Mouse (Mus musculus) left cerebral cortex, adult 9 months (tissue): Measurements from ENCODE around the gene Qpctl.

ENCODE experiments used
- DNase-seq, 2 experiments: peaks; one replicate each; pipeline ENCODE4 v3.0.0; 2022; ENCODE audit warnings: low spot score in 2 of 2

Qpctl gene

DNA sequence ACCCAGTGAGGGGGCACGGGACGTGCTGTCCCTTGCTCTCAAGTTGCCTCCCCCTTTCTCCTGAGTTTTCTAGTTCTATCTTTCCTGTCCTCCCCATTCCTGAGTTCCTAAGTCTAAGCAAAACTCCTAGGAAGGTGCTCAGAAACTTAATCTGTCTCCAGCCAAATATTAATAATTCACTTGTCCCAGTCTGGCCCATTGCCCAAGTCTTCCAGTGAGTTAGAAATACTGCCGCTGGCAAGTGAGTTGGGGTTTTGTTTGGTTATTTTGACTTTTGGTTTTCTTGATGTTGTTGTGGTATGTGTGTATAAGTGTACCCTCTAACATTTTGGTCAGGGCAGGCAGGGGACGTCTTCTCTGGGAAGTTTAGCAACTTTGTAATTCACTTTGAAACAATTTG lies 27.4 kb downstream of the Qpctl start:
- DNase-seq = no peak

DNA sequence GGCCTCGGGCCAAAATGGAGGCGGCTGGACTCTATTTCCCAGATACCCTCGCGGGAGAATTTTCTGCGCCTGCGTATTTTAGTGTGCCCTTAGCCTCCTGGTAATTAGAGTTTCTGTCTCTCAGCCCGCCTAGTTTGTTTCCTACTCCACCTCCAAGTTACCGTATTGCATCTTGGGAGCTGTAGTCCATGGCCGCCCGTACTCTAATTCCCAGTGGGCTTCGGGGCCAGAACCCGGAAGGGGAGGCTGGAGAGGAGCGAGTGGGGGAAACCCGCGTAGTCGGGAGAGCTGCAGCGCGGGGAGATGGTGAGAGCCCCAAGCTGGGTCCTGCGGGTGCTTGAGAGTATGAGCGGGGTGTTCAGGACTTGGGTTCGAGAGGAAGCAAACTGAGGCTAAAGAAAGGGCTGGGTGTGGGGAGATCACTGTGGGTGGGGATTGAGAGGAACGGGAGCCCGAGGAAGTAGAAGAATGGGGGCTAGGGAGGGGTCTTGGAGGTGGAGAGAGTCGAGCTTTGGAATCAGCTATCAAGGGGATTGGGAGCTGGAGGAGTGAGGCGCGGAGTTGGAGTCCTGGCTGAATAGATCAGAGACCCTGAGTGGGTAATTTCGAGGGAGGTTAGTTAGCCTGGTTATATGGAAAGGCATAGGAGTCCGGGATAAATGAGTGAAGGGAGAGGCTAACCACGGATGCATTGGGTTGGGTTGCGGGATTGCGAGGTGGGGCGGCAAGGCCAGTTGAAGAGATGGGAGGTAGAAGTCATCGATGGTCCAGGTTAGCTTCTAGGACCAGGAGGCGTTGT lies 29.3 kb downstream of the Qpctl start, which contains the start of gene Fbxo46:
Fbxo46 (plus strand) TSS at position 229 of the 799 bp plus-strand sequence.
- DNase-seq = peak; percentile 93 to 96

DNA sequence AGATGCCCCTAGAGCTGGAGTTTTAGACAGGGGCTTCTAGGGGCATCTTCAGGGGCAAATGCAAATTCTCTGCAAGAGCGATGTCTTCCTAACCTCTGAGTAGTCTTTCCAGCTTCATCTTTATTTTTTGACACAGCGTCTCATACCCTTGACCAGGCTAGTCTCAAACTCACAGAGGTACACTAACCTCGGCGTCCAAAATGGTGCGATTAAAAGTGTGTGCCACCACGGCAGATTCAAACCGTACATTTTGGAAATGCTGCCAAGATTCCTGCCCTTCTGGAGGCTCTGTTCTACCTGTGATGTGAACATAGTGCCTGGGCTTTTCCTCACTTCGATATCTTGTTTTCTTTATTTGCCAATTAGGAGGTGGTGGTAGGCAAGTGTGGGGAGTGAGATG lies 30.0 kb downstream of the Qpctl start:
- no peak for DNase-seq

DNA sequence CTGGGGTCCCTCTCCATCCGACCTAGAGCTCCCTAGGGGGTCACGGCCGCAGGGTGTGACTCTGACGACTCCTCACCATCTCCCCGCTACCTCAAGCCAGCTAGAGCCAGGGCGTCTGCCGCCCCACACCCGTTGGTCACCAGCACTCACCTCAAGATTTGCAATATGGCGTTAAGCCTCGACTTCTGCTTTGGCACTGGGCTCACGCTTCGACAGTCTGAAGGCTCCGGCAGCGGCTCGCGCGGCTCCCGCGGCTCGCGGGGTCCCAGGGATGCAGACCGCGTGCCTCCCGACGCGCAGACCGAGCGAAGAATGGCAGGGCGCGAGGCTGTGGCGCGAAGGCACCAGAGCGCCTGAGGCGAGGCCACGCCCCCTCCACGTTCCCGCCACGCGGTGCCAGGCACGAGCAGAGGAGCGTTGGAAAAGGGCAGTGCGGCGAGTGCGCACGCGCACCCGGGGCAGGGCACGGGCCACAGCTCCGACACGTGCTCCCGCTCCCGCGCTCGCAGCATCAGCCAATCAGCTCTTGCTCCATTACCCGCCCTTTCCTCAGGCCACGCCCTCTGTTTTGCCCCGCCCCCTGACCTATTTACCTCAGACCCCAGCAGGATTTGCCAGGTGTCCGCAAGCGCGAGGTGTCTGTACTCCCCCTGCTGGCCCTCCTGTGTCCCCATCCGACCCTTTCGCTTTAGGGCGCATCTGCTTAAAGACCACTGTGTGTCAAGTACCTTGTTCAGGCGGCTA lies 30.9 kb downstream of the Qpctl start, which contains the start of gene Gm4969:
Gm4969 (minus strand) TSS at position 341 of the 744 bp plus-strand sequence.
- DNase-seq = peak in 1 of 2 experiments; percentile 36

DNA sequence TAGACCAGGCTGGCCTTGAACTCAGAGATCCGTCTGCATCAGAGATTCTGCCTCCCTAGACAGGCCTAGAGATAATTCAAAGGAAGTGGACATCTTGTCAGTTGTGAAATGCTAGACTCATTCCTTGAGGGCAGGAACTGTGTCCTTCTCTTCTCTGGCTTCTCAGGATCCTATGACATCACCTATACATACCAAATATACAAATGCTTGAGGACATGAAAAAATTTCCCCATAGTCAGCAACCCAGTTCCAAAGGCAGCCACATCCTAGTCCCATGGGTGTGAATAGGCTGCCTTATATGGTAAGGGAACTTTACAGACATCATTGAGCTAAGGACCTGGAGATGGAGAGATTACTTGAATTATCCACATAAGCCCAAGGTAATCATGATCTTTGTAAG lies 39.5 kb downstream of the Qpctl start:
- DNase-seq = no peak

DNA sequence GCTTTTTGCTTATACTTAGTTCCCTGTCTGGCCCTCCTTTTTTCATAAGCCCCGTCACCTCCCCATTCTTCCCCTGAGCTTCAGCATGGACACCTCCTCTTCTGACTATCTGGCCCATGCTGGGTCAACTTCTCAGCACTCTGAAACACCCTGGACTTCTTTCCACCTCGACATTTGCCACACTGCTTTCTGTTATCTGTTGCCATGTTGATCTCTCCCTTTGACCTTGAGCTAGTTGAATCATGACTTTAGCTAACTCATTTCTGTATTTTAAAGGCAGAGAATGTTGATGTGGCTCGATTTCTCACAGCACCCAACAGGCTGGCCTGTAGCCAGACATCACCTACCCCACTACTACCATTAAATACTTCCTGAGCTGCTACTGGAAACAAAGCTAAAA lies 41.7 kb downstream of the Qpctl start:
- DNase-seq = no peak

DNA sequence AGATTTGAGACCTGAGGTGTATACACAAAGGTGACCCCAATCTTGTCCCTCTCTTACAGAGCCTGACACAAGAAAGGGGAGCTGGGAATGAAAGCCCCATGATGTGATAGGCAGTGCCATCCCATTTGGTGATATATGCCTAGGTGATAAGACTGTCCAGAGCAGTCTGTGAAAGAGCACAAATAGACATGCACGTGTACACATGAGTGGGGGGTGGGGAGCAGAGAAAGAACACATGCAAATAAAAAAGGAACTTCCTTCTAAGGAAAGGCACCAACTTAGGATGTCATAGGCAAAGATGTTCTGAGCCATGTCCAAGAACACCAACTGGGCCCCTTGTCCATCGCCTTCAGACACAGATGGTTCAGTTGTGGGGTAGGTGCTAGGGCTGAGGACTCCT lies 44.6 kb downstream of the Qpctl start:
- no peak for DNase-seq

DNA sequence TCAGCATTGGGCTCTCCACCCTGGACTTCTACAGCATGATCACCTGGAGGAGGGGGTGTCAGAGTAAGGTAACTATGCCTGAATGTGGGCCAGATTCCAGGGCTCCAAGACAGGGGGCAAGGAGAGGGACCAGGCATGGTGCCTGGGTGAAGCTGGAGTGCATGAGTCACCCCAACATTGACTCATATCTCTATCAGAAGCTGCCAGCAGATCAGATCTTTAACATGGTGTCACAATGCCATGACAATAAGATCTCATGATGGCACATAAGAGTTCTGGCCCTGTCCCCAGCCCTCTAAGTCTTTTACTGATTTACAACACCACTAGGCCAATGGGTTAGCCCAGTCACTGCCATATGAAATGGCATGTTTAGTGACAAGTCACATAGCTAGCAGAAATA lies 45.4 kb downstream of the Qpctl start:
- DNase-seq = no peak

DNA sequence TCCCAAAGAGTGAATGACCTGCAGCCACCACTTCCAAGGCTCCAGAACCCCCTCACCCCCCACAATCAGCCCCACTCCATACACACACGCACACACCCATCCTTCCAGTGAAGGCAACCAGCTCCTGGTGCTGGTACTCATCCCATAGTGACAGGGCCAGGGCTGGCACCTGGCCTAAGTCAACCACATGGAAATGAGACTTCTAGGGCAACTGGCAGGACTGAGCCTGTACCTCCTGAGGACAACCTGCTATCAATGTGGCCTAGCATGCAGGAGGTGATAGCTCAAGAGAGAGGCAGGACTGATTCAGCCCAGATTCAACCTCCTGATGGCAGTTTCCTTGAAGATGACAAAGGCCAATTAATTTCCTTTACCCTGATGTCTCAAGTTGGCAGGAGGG lies 48.8 kb downstream of the Qpctl start:
- no peak for DNase-seq

DNA sequence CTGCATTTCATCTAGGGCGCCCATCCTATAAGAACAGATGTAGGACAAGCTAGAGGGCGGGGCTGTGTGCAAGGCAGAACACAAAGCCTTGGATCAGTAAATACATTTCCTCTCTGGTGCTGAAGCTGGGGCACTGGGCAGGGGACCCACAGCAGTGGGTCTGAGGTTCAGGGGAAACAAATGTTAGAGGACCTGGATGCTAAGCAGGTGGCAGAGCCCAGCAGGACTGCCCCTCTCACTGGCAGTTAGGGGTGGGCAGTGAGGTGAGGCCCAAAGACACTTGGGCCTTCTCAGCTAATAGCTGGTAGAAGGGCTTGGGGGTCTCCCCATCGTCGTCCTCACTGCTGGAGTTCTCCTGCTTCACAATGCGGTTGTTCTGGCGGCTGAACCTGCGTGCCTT lies 50.3 kb downstream of the Qpctl start:
- DNase-seq = no peak

DNA sequence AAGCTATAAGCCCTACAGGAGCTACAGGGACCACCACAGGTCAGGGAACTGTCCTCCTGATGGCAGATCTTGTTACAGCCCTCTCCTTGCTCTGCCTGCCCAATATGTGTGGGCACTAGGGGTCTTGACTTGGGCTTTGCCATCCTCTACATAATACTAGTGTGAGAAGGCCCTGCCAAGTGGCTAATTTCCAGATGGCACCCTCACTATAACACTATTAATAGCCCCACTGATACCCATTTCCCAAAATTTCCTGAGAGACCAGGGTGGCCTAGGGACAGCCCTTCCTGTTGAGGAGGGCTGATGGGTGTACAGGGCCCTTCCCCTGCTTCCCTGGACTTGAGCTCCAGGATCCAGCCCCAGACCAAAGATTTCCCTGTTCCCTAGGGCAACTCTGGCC lies 51.2 kb downstream of the Qpctl start:
- DNase-seq = no peak

DNA sequence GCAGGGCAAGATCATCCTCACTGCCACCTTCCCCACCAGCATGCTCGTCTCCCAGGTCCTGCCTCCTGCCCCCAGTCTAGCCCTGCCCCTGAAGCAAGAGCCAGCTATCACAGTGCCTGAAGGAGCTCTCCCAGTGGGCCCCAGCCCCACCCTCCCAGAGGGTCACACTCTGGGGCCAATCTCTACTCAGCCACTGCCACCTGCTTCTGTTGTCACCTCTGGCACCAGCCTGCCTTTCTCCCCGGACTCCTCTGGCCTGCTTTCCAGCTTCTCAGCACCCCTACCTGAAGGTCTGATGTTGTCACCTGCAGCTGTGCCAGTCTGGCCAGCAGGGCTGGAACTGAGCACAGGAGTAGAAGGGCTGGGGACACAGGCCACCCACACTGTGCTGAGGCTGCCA lies 51.9 kb downstream of the Qpctl start:
- no peak for DNase-seq

DNA sequence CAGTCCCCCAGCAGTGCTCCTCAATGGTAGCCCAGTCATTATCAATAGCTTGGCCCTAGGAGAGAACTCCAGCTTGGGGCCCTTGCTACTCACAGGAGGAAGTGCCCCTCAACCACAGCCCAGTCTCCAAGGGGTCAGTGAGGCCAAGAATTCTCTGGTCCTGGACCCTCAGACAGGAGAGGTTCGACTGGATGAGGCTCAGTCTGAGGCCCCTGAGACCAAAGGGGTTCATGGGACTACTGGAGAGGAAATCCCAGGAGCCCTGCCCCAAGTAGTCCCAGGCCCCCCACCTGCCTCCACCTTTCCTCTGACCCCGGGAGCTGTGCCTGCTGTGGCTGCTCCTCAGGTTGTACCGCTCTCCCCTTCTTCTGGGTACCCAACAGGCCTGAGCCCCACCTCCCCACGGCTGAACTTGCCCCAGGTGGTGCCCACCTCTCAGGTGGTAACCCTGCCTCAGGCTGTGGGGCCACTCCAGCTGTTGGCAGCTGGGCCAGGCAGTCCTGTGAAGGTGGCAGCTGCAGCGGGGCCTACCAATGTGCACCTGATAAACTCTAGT lies 52.6 kb downstream of the Qpctl start:
- no peak for DNase-seq

DNA sequence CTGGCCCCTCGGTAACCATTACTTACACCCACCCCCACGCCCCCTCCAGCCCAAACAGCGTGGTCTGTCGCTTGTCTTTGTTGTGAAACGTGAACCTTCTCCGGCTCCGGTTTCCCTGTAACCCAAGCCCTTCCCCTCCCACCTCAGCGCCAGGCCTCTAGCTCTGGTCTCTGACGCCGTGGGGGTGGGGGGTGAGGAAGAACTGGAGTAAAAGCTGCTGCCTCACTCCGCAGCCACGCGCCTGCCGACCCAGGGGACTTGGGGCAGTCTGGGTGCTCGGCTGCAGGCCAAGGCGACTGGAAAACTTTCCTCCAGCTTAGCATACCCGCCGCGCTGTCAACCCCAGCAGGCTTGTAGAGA lies 53.4 kb downstream of the Qpctl start:
- DNase-seq = no peak

DNA sequence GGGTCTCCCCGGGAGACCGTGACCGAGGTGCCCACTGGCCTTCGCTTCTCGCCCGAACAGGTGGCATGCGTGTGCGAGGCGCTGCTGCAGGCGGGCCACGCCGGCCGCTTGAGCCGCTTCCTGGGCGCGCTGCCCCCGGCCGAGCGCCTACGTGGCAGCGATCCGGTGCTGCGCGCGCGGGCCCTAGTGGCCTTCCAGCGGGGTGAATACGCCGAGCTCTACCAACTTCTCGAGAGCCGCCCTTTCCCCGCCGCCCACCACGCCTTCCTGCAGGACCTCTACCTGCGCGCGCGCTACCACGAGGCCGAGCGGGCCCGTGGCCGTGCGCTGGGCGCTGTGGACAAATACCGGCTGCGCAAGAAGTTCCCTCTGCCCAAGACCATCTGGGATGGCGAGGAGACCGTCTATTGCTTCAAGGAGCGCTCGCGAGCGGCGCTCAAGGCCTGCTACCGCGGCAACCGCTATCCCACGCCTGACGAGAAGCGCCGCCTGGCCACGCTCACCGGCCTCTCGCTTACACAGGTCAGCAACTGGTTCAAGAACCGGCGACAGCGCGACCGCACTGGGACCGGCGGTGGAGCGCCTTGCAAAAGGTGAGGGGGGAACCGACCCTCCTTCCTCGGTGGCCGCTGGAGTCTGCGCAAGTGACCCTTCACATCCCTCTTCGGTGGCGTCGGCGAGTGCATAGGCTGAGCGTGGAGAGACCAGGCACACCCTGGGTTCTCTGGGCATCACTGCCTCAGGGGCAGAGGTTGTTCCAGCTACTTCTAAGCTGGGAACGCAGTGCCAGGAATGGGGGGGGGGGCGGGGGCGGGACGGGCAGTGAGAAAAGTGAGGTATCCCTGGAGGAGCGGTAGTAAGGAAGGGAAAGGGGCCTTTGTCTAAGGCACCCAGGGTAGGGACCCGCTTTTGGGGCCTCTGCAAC lies 54.0 kb downstream of the Qpctl start:
- DNase-seq = no peak

DNA sequence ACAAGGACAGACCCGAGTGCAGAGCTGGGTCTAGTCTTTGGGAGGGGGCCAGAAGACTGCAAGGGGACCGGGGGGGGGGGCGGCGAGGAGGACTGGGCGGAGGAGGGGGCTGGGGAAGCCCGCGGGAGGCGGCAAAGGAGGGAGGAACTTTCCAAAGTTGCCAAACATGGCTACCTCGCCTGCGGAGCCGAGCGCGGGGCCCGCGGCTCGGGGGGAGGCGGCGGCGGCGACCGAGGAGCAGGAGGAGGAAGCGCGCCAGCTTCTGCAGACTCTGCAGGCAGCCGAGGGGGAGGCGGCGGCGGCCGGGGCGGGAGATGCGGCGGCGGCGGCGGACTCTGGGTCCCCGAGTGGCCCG lies 54.6 kb downstream of the Qpctl start, which contains the start of gene Six5:
Six5 (plus strand) TSS at position 124 of the 355 bp plus-strand sequence.
- DNase-seq = no peak

DNA sequence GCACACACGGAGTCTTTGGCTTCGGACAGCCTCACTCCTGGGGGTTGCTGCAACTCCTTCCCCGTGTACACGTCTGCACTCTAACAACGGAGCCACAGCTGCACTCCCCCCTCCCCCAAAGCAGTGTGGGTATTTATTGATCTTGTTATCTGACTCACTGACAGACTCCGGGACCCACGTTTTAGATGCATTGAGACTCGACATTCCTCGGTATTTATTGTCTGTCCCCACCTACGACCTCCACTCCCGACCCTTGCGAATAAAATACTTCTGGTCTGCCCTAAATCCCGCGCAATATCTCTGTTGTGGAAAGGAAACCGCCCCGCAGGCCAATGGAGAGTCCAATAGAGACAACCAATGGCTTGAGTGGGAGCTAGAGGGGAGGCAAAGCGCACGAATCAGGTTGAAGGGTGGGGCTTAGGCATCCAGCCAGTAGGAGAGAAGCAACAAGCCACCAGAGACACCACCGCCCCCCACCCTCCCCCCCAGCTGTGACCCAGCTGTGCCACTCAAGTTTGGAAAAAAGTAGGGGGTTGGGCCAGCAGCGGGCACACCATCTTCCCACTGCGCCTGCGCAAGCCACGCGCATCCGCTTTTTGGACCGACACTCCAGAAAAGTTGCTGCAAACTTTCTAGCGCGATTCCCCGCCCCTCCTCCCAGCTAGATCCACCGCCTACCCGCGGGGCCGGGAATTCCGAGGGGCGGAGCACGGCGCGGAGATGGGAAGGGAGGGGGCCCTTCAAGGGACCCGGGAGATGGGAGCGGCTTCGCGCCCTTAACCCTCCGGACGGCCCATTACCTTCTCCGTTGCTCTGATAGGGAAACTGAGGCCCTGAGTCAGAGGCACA lies 55.3 kb downstream of the Qpctl start:
- peak; percentile 59 to 76 for DNase-seq

DNA sequence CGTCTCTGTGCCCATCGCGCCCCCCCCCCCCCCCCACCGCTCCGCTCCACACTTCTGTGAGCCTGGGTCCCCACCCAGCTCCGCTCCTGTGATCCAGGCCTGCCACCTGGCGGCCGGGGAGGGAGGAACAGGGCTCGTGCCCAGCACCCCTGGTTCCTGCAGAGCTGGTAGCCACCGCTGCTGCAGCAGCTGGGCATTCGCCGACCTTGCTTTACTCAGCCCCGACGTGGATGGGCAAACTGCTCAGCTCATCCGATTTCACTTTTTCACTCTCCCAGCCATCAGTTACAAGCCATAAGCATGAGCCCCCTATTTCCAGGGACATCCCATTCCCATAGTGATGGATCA lies 55.9 kb downstream of the Qpctl start:
- DNase-seq = peak in 1 of 2 experiments; percentile 65

DNA sequence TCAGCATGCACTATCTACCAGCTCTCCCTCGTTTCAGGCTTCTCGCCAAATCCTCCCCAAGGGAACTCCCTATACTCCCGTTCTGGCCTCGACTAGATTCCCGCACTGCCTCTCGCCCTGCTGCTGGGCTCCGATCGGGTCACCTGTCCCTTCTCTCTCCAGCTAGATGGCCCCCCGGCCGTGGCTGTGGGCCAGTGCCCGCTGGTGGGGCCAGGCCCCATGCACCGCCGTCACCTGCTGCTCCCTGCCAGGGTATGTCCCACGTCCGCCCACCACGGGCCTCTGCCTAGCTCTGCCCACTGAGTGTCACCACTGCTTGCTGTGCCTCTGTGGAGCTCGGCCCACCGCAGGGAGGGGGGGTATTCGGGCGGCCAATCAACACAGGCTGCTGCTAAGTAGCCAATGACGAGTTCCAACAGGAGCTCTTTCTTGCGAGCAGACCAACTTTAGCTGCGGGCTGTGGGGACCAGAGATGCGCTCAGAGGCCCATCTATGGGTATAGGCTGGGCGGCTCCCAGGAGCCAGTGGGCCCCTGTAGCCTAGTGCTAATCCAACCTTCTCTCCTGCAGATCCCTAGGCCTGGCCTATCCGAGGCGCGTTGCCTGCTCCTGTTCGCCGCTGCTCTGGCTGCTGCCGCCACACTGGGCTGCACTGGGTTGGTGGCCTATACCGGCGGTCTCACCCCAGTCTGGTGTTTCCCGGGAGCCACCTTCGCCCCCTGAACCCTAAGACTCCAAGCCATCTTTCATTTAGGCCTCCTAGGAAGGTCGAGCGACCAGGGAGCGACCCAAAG lies 56.5 kb downstream of the Qpctl start:
- DNase-seq = no peak

DNA sequence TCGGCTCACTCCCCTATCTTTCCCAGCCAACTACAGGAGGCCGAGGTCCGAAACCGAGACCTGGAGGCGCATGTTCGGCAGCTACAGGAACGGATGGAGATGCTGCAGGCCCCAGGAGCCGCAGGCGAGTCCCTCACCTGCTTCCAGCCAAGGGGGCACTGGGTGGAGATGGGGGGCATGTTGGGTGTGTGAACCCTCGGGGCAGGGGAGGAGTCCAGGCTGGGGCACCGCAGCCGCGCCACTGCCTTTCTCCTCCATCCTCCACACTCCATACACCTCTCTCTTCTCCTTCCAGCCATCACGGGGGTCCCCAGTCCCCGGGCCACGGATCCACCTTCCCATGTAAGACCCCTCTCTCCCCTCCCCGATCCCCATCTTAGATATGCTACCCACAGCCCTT lies 57.2 kb downstream of the Qpctl start:
- DNase-seq = no peak
